ENCODE assay signal across 14 mouse cellular contexts in the genomic region with DNA sequence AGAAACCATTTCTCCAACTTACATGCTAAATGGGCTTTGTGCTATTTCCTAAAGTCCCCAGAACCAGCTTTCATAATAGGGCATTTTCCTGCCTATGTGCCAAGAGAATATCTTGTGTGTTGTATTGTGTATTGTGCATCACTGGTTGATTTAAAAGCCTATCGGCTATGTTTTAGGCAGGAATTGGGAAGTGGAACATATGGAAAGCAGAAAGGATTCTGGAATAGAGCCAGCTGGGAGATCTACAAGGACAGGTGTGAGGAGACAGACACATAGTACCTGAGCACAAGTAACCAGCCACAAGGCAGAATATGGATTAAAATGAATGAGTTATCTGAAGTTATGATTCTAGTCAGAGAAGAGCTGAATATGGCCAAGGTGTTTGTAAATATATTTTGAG.
DNase-seq lines count a peak whose midpoint lies in the region; ATAC-seq and TF ChIP-seq lines count a peak whose summit lies in the region.
"Had no signal": no experiment of that assay in that cellular context is flagged by ENCODE, and none has a peak within 500 bp of the region (broad histone marks: within the 10 kb centered on the region; RNA-seq: fewer than 3 reads in every experiment).

No protein-coding gene starts in this region.

- intact Hi-C loops in heart, postnatal 14 days (cut with DNase I): no loop called here

- ATAC-seq in frontal cortex, adult (ENCODE audit: low TSS enrichment): peak; percentile 8; the same call in 1 of the 2 replicates
- ATAC-seq: forebrain, embryonic 15.5 days; hindbrain, embryonic 16.5 days had no signal

- no peak for TF ChIP-seq CTCF in brain, embryonic 14.5 days (IDR thresholded peaks at IDR 0.05; ENCODE audit: borderline replicate concordance, extremely low read depth, insufficient read depth, insufficient read length)

- no peak for TF ChIP-seq POLR2A in brain, embryonic 14.5 days (IDR thresholded peaks at IDR 0.05; ENCODE audit: borderline replicate concordance, extremely low read depth, insufficient read depth, insufficient read length, poor library complexity, severe bottlenecking)

- no peak for DNase-seq in frontal cortex, postnatal 36 days (ENCODE audit: low spot score in 2 of 2)
- DNase-seq in brain, adult 2 months (ENCODE audit: low read depth, low spot score): peak; percentile 78
- peak; percentile 10 for DNase-seq in brain, embryonic 14.5 days (ENCODE audit: low read depth)
- peak; percentile 20 to 53 for DNase-seq in cerebellum, postnatal 10 days
- no peak for DNase-seq in thymus, postnatal 0 days (ENCODE audit: low spot score)
- no peak for DNase-seq in heart, postnatal 14 days
- DNase-seq: adrenal gland, postnatal 10 days; gastrocnemius, postnatal 14 days; heart, adult 2 months; kidney, adult 11 months; kidney, adult 9 months had no signal

Comparison
In these comparisons a context has a peak if more than half of its experiments do, and no peak if none do; other contexts are left out.
1. DNase-seq: peak in brain, adult 2 months (single experiment), brain, embryonic 14.5 days (single experiment) and cerebellum, postnatal 10 days (2 of 2); none in frontal cortex, postnatal 36 days (0 of 2), thymus, postnatal 0 days (single experiment) and heart, postnatal 14 days (0 of 2).